Mouse (Mus musculus) spleen, adult 2 months (tissue): ENCODE measurements around the gene Creb5. TPM values are rescaled to one million over a fixed set of nuclear protein-coding genes. Genes with fewer than 3 reads are reported as not detected.
"Not testable (repeated sequence)": the region's sequence is repeated elsewhere in the genome, so short reads cannot be mapped to it uniquely, and the experiment has no call there.

Source experiments
- DNase-seq, 2 experiments: peaks; one replicate each; pipeline versions ENCODE4 v3.0.0 to v3.0.0-alpha.2; 2012 to 2021; ENCODE audit warnings: low spot score in 2 of 2, low read depth in 1 of 2
- H3K27ac ChIP-seq: fragments of 200-500 bp; 2 replicates; pipeline ENCODE4 v1.5.1; 2012; ENCODE audit warnings: low read length, inconsistent platforms; ENCODE audit not compliant: insufficient read depth
- H3K27me3 ChIP-seq: fragments of 200-500 bp; 2 replicates; pipeline ENCODE4 v1.6.1; 2012; ENCODE audit warnings: mild to moderate bottlenecking, moderate library complexity, low read length, inconsistent platforms; ENCODE audit not compliant: control insufficient read depth, insufficient read depth
- H3K36me3 ChIP-seq: fragments of 200-500 bp; 2 replicates; pipeline ENCODE4 v1.6.1; 2012; ENCODE audit warnings: mild to moderate bottlenecking, low read length, inconsistent platforms; ENCODE audit not compliant: control insufficient read depth, insufficient read depth
- H3K4me1 ChIP-seq: fragments of 200-500 bp; 2 replicates; pipeline ENCODE4 v1.6.1; 2011; ENCODE audit warnings: inconsistent platforms; ENCODE audit not compliant: control insufficient read depth, insufficient read depth, insufficient read length
- H3K4me3 ChIP-seq: fragments of 200-500 bp; 2 replicates; pipeline ENCODE4 v1.5.1; 2011; ENCODE audit warnings: mild to moderate bottlenecking, inconsistent platforms; ENCODE audit not compliant: insufficient read depth, insufficient read length; ENCODE audit errors: extremely low read depth
- CTCF ChIP-seq: fragments of 200-500 bp; IDR thresholded peaks from 2 replicates; pipeline ENCODE4 v1.5.1; 2011; ENCODE audit warnings: mild to moderate bottlenecking, inconsistent platforms; ENCODE audit not compliant: insufficient read depth, insufficient read length, insufficient replicate concordance; ENCODE audit errors: extremely low read depth
- POLR2A ChIP-seq: fragments of 200-500 bp; IDR thresholded peaks from 2 replicates; pipeline ENCODE4 v1.6.1; 2011; ENCODE audit warnings: low read depth, low read length, inconsistent platforms
- WGBS: fragments of 180-500 bp; shearing (Covaris S2); methylation state at CpG from one replicate; pipeline ENCODE4 v1.1.7; 2018; 5-methylcytosine and 5-hydroxymethylcytosine counted together
- polyA plus RNA-seq: library from polyadenylated mRNA; depleted of rRNA; stranded (reverse); fragments of >200 nt; gene quantifications from 2 replicates; pipeline ENCODE4 v1.2.3, GENCODE M21; 2012

Creb5 gene
- polyA plus RNA-seq, 1 experiment, result 0.37 TPM

DNA sequence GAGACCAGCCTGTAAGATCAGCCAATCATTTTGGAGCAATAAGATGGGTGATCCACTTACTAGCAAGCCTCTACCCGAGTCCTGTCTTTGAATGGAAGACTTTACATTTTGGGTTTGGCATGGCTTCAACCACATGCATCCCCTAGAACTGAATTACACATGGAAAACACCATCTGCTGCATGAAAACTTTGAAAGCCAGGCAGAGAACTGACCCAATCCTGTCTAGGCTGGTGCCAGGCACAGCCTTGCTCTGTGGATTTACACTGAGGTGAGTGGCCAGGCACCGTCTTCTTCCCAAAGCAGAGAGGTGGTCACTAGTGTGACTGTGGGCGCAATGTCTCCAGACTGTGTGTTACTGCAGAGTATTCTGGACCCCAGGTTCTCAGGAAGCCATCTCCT, 109.4 kb downstream of the Creb5 start:
- no peak for TF ChIP-seq POLR2A
- no peak for TF ChIP-seq CTCF
- H3K27ac ChIP-seq, result no peak overlapping the region
- H3K36me3 ChIP-seq, result no peaks in the 10 kb centered on the region
- H3K4me3 ChIP-seq, result no peak overlapping the region
- no peaks in the 10 kb centered on the region; the same call in 1 of the 2 replicates for H3K4me1 ChIP-seq
- no peaks in the 10 kb centered on the region for H3K27me3 ChIP-seq
- no peak for DNase-seq
- WGBS, result 88% methylated on average over 3 of the region's 3 CpGs

GRCm38 (mm10) chr6:53397797-53398196, 110.7 kb downstream of the Creb5 start:
- Histone ChIP-seq H3K27me3 (no peaks in the 10 kb centered on the region), H3K36me3 (no peaks in the 10 kb centered on the region), H3K4me1 (no peaks in the 10 kb centered on the region; the same call in 1 of the 2 replicates), H3K27ac (no peak overlapping the region), H3K4me3 (no peak overlapping the region)
- no peak for DNase-seq
- 64% methylated on average over 4 of the region's 4 CpGs for WGBS
- TF ChIP-seq CTCF (no peak), POLR2A (no peak)

GRCm38 (mm10) chr6:53398297-53399140, 111.4 kb downstream of the Creb5 start:
- Histone ChIP-seq H3K27ac (no peak overlapping the region), H3K27me3 (no peaks in the 10 kb centered on the region), H3K4me3 (no peak overlapping the region), H3K36me3 (no peaks in the 10 kb centered on the region), H3K4me1 (no peaks in the 10 kb centered on the region; the same call in 1 of the 2 replicates)
- no peak for TF ChIP-seq POLR2A
- no peak for DNase-seq
- WGBS, result 23% methylated on average over 18 of the region's 18 CpGs

GRCm38 (mm10) chr6:53401364-53401763, 114.3 kb downstream of the Creb5 start:
- no peaks in the 10 kb centered on the region; the same call in 1 of the 2 replicates for H3K4me1 ChIP-seq
- no peak for DNase-seq
- no peaks in the 10 kb centered on the region for H3K27me3 ChIP-seq
- H3K27ac ChIP-seq, result no peak overlapping the region
- H3K36me3 ChIP-seq, result no peaks in the 10 kb centered on the region
- no peak overlapping the region for H3K4me3 ChIP-seq
- TF ChIP-seq CTCF (no peak), POLR2A (no peak)
- 81% methylated on average over 6 of the region's 6 CpGs for WGBS

- WGBS, result 75% methylated on average over 7 of the region's 7 CpGs
- not testable (repeated sequence) for H3K4me1 ChIP-seq, H3K27me3 ChIP-seq, H3K27ac ChIP-seq, H3K4me3 ChIP-seq, H3K36me3 ChIP-seq, DNase-seq
Measured at GRCm38 (mm10) chr6:53402551-53402950, 115.5 kb downstream of the Creb5 start.

- WGBS, result 93% methylated on average over 6 of the region's 6 CpGs
- TF ChIP-seq CTCF (no peak), POLR2A (no peak)
- no peak overlapping the region for H3K4me3 ChIP-seq
- H3K27me3 ChIP-seq, result no peaks in the 10 kb centered on the region
- H3K27ac ChIP-seq, result no peak overlapping the region
- H3K36me3 ChIP-seq, result no peaks in the 10 kb centered on the region
- no peaks in the 10 kb centered on the region for H3K4me1 ChIP-seq
- DNase-seq, result no peak
Measured at GRCm38 (mm10) chr6:53409183-53409582, 122.1 kb downstream of the Creb5 start.

DNA sequence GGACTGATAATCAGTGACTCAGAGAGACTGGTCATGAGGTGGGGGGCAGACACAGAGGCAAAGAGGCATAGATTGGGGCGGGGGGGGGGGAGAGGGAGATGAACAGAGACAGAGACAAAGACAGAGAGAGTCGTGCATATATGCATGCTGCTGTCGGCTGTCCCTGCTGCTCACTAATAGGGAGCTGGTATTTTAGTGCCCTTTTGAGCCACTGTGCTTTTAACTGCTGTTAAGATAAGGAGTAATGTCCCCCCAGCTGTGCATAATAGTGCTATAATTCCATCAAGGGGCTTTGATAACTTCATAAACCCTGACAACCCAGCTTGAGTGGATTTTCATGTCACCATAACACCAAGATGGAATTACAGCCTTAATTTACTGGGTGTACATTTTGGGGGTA, 134.3 kb downstream of the Creb5 start:
- Histone ChIP-seq H3K27ac (no peak overlapping the region), H3K36me3 (no peaks in the 10 kb centered on the region), H3K4me3 (no peak overlapping the region), H3K4me1 (no peaks in the 10 kb centered on the region), H3K27me3 (no peaks in the 10 kb centered on the region)
- WGBS, result 84% methylated on average over 3 of the region's 3 CpGs
- no peak for TF ChIP-seq POLR2A
- TF ChIP-seq CTCF, result no peak
- no peak for DNase-seq
